Mouse (Mus musculus) midbrain, embryonic 14.5 days (tissue): Measurements from ENCODE around the gene Wdr34. TPM values are rescaled to one million over a fixed set of nuclear protein-coding genes. Genes with fewer than 3 reads are reported as not detected.

Source experiments
- ATAC-seq: fragments of 200-750 bp; cut with Nextera tagmentation; 2 replicates; pipeline ENCODE4 v1.8.0; 2017; ENCODE audit warnings: moderate number of reproducible peaks, moderate library complexity; ENCODE audit not compliant: low FRiP score, low TSS enrichment
- DNase-seq: peaks from one replicate; pipeline ENCODE4 v3.0.0-alpha.2; 2015
- H3K27ac ChIP-seq: fragments of 300-500 bp; sonication (generic); replicated peaks from 2 replicates; pipeline ENCODE4 v1.5.1; 2014; ENCODE audit warnings: mild to moderate bottlenecking, low read depth, low read length, moderate library complexity
- H3K27me3 ChIP-seq: fragments of 300-500 bp; sonication (generic); 2 replicates; pipeline ENCODE4 v1.6.1; 2014; ENCODE audit warnings: low read length, control low read depth, mixed read lengths; ENCODE audit not compliant: control insufficient read depth, insufficient read depth
- H3K36me3 ChIP-seq: fragments of 300-500 bp; sonication (generic); 2 replicates; pipeline ENCODE4 v1.6.1; 2014; ENCODE audit warnings: low read length, control low read depth; ENCODE audit not compliant: control insufficient read depth, insufficient read depth
- H3K4me1 ChIP-seq: fragments of 300-500 bp; sonication (generic); 2 replicates; pipeline ENCODE4 v1.6.1; 2014; ENCODE audit warnings: mild to moderate bottlenecking, antibody characterized with exemption, low read length, control low read depth; ENCODE audit not compliant: control insufficient read depth, insufficient read depth
- H3K4me2 ChIP-seq: fragments of 300-500 bp; sonication (generic); 2 replicates; pipeline ENCODE4 v1.6.1; 2014; ENCODE audit warnings: mild to moderate bottlenecking, low read length, moderate library complexity
- H3K4me3 ChIP-seq: fragments of 300-500 bp; sonication (generic); replicated peaks from 2 replicates; pipeline ENCODE4 v1.5.1; 2014; ENCODE audit warnings: low read depth, low read length
- H3K9ac ChIP-seq: fragments of 300-500 bp; sonication (generic); replicated peaks from 2 replicates; pipeline ENCODE4 v1.6.1; 2014; ENCODE audit warnings: mild to moderate bottlenecking, low read length, moderate library complexity
- H3K9me3 ChIP-seq: fragments of 300-500 bp; sonication (generic); 2 replicates; pipeline ENCODE4 v1.6.1; 2016; ENCODE audit warnings: low read length, control low read depth, mixed read lengths; ENCODE audit not compliant: control insufficient read depth
- WGBS: fragments of 180-500 bp; shearing (Covaris S2); extraction: QIAGEN DNeasy Blood & Tissue Kit; methylation state at CpG from one replicate; pipeline ENCODE4 v1.1.7; 2014; 5-methylcytosine and 5-hydroxymethylcytosine counted together
- polyA plus RNA-seq: library from polyadenylated mRNA; unstranded; fragments of >200 nt; fragmentation: Nextera tagmentation; extraction: Ambion mirVana; gene quantifications from 2 replicates; pipeline ENCODE4 v1.2.1, GENCODE M21; 2014

Wdr34 gene
- polyA plus RNA-seq, 1 experiment from 2014 or later: 62.9 TPM

- H3K4me3 ChIP-seq: no peak overlapping the region
- no peak overlapping the region for H3K4me2 ChIP-seq
- H3K36me3 ChIP-seq: peaks cover 42% of the 10 kb centered on the region
- 78% methylated on average over 3 of the region's 3 CpGs for WGBS
- DNase-seq: no peak
- no peak overlapping the region for H3K27ac ChIP-seq
- no peaks in the 10 kb centered on the region for H3K9me3 ChIP-seq
- H3K9ac ChIP-seq: no peak overlapping the region
- no peaks in the 10 kb centered on the region for H3K27me3 ChIP-seq
- ATAC-seq: no peak
- H3K4me1 ChIP-seq: peaks cover 11% of the 10 kb centered on the region
These were observed 24.6 kb upstream of the Wdr34 start for GRCm38 (mm10) chr2:30073285-30073684.

DNA sequence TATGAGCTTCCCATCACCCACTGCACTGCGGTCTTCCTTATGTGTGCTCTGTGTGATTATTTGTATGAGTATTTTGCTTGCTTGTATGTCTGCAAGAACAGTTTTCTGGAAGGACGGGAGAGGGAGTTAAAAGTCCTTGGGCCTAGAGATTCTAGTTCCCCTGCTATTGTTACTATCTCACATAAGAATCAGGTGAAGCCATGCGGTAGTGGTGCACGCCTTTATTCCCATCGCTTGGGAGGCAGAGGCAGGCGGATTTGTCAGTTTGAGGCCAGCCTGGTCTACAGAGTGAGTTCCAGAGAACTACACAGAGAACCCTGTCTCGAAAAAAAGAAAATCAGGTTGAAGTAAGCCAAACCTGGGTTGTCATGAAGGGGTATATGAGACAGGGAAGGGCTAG, 24.2 kb upstream of the Wdr34 start:
- Histone ChIP-seq H3K4me2 (no peak overlapping the region), H3K27ac (no peak overlapping the region), H3K4me3 (no peak overlapping the region), H3K9me3 (no peaks in the 10 kb centered on the region), H3K36me3 (peaks cover 46% of the 10 kb centered on the region), H3K9ac (no peak overlapping the region), H3K27me3 (no peaks in the 10 kb centered on the region), H3K4me1 (peaks cover 14% of the 10 kb centered on the region)
- 83% methylated on average over 7 of the region's 7 CpGs for WGBS
- DNase-seq: no peak
- ATAC-seq: no peak

DNA sequence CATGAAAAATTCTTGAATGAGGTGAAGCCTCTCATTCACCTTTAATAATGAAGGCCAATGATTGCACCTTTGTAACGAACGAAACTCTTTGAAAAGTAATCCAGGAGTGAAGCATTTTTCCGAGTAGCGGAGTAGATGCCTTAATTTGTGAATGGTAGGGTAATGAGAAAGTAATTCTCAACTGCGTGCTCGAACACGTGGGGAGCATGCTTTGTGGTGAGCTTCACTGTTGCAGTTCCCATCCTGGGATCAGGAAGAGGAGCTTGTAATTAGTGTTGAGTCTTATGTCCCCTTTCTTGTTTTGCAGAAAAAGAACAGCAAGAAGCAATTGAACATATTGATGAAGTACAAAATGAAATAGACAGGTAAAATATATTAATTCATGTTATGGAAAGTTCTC, 19.3 kb upstream of the Wdr34 start:
- Histone ChIP-seq H3K4me2 (peak overlapping the region; percentile 72), H3K9ac (peak overlapping the region; percentile 98), H3K36me3 (peaks cover 40% of the 10 kb centered on the region)

DNA sequence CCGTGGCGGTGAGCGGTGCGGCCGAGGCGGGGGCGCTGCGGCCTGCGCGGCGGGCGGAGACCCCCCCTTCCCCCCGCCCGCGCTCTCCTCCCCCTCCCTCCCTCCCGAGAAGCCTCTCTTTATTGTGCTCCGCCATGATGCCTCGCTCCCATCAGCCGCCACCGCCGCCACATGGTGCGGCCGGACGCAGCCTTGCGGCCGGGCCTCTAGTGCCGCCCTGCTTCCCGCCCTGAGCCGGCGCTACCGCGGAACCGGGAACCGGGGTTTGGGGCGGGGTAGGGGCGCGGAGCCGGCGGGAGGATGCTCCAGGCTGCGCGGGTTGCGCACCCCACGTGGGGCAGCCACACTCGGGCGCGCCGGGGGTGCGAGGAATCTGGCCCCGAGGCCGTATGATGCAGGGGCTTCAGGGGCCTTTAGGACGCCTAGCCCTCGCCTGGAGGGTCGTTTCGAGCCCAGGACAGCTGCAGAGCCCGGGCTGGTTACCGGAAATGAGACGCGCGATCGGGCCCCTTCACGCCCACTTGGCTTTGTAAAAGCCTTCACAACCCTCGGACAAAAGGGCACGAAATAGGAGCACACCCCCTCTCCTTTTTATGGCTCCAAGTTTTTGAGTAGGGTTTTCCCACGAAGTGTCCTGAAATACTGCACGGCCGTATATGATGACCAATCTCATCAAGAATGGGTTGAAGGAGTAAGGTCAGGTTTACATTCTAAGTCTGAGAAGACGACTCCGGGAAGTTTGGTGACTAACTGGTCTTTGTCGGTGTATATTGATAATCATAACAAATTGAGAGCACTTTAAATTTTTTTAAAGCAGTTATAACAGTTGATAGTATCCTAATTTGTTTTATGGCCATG, 18.6 kb upstream of the Wdr34 start:
- peak overlapping the region; percentile 99 for H3K27ac ChIP-seq
- H3K9ac ChIP-seq: peak overlapping the region; percentile 98
- H3K27me3 ChIP-seq: no peaks in the 10 kb centered on the region
- DNase-seq (peak; percentile 82), ATAC-seq (peak; percentile 35)
- 1% methylated on average over 68 of the region's 69 CpGs for WGBS
- peak overlapping the region; percentile 99 for H3K4me3 ChIP-seq
- H3K36me3 ChIP-seq: peaks cover 33% of the 10 kb centered on the region
- peaks cover 25% of the 10 kb centered on the region for H3K4me1 ChIP-seq
- H3K4me2 ChIP-seq: peak overlapping the region; percentile 72
- no peaks in the 10 kb centered on the region for H3K9me3 ChIP-seq

More for the DNA sequence above, 19.3 kb upstream of the Wdr34 start:
- H3K9me3 ChIP-seq: no peaks in the 10 kb centered on the region
- no peak overlapping the region for H3K27ac ChIP-seq
- H3K4me3 ChIP-seq: peak overlapping the region; percentile 99
- ATAC-seq (no peak), DNase-seq (no peak)
- WGBS: 22% methylated on average over 7 of the region's 7 CpGs
- peaks cover 20% of the 10 kb centered on the region for H3K4me1 ChIP-seq
- H3K27me3 ChIP-seq: no peaks in the 10 kb centered on the region

DNA sequence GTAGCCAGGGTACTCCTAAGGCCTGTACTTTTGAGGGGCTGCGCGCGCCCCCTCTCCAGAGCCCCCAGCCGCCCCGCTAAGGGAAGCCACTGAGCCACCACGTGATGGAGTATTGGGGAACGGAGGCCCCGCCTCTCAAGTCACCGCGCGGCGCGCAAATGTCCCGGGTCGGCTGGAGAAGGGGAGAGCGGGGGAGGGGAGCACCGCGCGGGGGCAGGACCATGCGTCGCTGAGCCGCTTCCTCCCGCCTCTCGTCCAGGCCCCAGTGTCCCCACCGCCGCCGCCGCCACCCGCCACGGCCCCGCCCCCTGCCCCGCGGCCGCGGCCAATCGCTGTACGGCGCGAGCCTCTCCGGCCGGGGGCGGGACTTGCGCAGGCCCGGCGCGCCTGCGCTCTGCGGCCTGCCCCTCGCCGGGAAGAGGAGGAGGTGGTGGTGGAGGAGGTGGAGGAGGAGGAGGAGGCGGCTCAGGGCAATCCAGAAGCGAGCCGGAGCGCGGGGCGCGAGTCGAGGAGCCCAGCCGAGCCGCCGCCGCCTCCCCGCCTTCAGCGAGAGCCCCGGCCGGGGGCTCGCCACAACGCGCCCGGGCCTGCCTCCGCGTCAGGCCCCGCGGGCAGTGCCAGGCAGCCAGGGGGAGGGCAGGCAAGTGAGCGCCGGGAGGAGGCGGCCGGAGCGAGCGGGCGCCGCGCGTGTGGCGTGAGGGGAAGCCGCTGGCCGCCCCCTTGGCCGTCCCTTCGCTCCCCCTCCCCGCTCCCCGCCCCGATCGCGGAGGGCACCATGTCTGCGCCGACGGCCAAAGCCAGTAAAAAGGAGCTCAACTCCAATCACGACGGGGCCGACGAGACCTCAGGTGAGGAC, 17.6 kb upstream of the Wdr34 start:
- WGBS: under 1% methylated on average over 81 of the region's 101 CpGs
- H3K4me3 ChIP-seq: peak overlapping the region; percentile 99
- ATAC-seq: peak; percentile 93

GRCm38 (mm10) chr2:30064298-30064697, 15.6 kb upstream of the Wdr34 start:
- Histone ChIP-seq H3K36me3 (peaks cover 14% of the 10 kb centered on the region), H3K4me3 (no peak overlapping the region), H3K9ac (no peak overlapping the region), H3K27me3 (no peaks in the 10 kb centered on the region), H3K4me1 (peaks cover 32% of the 10 kb centered on the region), H3K27ac (no peak overlapping the region), H3K9me3 (no peaks in the 10 kb centered on the region), H3K4me2 (peak overlapping the region; percentile 90; the same call in 1 of the 2 replicates)
- ATAC-seq: no peak
- 41% methylated on average over 3 of the region's 3 CpGs for WGBS
- no peak for DNase-seq

More for the DNA sequence above, 17.6 kb upstream of the Wdr34 start:
- Histone ChIP-seq H3K9ac (peak overlapping the region; percentile 98), H3K4me1 (peaks cover 32% of the 10 kb centered on the region), H3K36me3 (peaks cover 29% of the 10 kb centered on the region), H3K27ac (peak overlapping the region; percentile 99), H3K27me3 (no peaks in the 10 kb centered on the region), H3K9me3 (no peaks in the 10 kb centered on the region), H3K4me2 (peak overlapping the region; percentile 72)
- peak; percentile 98 for DNase-seq

DNA sequence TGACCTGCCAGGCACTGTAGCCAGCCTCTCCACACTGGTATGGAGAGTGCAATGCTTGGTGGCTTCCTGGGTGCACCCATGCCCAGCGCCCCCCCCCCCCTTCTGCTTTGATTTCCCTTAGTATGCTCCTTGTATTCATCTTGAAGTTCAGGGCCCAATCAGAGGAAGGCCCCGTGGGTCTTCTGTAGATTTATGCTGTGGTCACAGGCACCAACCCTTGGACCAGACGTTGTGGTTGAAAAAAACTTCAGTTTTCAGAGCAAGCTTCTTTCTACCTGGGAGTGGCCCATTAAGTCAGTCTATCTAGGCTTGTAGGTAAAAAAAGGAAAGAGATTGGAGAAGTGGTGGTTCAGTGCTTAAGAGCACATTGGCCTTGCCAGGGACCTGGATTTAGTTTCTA, 15.1 kb upstream of the Wdr34 start:
- Histone ChIP-seq H3K36me3 (peaks cover 9% of the 10 kb centered on the region), H3K9ac (peak overlapping the region; percentile 55; the same call in 1 of the 2 replicates), H3K4me3 (no peak overlapping the region), H3K4me2 (peak overlapping the region; percentile 90), H3K4me1 (peaks cover 32% of the 10 kb centered on the region), H3K27me3 (no peaks in the 10 kb centered on the region), H3K9me3 (no peaks in the 10 kb centered on the region), H3K27ac (no peak overlapping the region)
- ATAC-seq (no peak), DNase-seq (no peak)
- WGBS: 7% methylated on average over 3 of the region's 3 CpGs

DNA sequence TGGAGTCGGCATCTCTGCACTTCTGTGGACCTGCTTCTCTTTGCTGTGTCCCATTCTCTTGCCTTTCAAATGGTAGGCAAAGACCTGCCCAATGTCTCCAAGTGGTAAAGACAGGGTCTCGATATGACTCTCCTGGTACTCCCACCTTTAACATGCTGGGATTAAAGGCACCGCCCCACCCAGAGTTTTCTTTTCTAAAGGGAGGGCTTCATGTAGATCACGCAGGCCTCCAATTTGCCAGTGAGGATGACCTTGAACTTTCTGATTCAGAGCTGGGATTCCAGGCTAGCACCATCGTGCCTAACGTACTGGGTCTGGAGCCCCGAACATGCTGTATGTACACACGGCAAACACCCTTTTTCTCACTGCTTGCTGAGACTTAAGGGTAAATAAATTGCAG, 14.6 kb upstream of the Wdr34 start:
- Histone ChIP-seq H3K9me3 (no peaks in the 10 kb centered on the region), H3K27ac (peak overlapping the region; percentile 73)
- 5% methylated on average over 8 of the region's 8 CpGs for WGBS

More for the DNA sequence above, 14.6 kb upstream of the Wdr34 start:
- peaks cover 29% of the 10 kb centered on the region for H3K4me1 ChIP-seq
- peak overlapping the region; percentile 90 for H3K4me2 ChIP-seq
- H3K9ac ChIP-seq: peak overlapping the region; percentile 55
- no peak for DNase-seq
- H3K4me3 ChIP-seq: peak overlapping the region; percentile 47
- peaks cover 4% of the 10 kb centered on the region for H3K36me3 ChIP-seq
- no peaks in the 10 kb centered on the region for H3K27me3 ChIP-seq
- no peak for ATAC-seq
